Mouse (Mus musculus) layer of hippocampus, adult 9-11 months (tissue): ENCODE data around the gene Klhdc3.
A peak's percentile ranks its signal among the peaks of the same experiment; 100 is the strongest.

ENCODE experiments used
- DNase-seq: peaks from one replicate; pipeline ENCODE4 v3.0.0; 2022

Gene Klhdc3

GRCm38 (mm10) chr17:46651755-46652547 is 28.8 kb downstream of the Klhdc3 start:
- DNase-seq: no peak

GRCm38 (mm10) chr17:46651292-46651691 is 29.4 kb downstream of the Klhdc3 start:
- no peak for DNase-seq

DNA sequence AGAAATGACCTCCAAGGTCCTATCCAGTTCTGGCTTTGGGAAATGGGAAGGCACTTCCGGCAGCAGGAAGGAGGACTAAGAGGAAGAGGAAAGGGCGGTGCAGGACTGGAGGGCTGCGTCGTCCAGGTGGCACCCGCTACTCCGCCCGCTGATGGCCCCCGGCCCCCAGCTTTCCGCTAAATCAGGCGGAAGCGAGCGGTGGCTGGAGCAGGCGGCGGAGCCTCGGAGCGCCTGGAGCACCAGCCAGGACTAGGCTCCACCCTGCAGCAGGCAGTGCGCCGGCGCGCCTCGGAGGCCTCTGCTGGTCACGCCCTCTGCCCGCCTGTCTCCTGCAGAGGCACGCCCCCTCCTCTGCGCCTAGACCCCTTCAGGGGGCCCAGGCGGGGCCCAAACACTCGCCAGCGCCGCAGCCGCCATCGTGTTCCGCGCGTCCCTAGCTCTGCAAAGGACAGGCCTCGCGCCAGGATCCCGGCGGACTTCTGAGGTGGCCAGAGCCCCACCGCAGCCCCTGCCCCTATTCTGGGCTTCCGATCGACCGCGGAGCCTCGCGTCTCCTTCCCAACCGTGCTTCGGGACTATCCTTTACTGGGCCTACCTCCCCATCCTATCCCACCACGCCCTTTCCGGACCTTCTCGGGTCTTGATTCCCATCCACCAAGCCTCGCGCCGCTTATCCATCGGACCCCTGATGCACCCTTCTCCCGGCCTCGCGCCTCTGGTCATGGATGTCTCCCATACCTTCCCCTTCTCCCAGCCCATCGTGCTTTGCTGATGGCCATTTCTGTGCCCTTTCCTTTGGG is 30.3 kb downstream of the Klhdc3 start, which contains the start of gene Cul7:
Gene Cul7, plus strand, starts transcription at position 106 of the 800 bp plus-strand sequence.
- peak; percentile 94 for DNase-seq

GRCm38 (mm10) chr17:46649811-46650210 is 30.9 kb downstream of the Klhdc3 start:
- DNase-seq: no peak

GRCm38 (mm10) chr17:46648436-46648835 is 32.3 kb downstream of the Klhdc3 start:
- no peak for DNase-seq

DNA sequence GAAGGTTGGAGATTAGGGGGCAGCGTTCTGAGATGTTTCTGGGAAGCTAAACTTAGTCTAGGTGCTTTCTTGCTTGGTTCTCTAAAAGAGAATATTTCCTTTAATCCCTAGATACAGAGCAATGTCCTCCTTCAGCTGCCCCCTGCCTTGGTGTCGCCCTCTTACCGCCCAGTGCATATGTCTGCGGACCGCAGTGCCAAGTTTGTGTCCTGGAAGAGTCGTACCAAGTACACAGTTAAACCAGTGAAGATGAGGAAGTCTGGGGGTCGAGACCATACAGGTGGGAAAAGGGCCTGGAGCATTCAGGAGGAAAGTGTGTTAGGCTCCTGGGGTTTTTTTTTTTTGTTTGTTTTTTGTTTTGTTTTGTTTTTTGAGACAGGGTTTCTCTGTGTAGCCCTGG is 33.4 kb downstream of the Klhdc3 start:
- no peak for DNase-seq

GRCm38 (mm10) chr17:46646322-46646662 is 34.4 kb downstream of the Klhdc3 start:
- DNase-seq: no peak

- DNase-seq: peak; percentile 98
Measured at GRCm38 (mm10) chr17:46645561-46646321, 35.0 kb downstream of the Klhdc3 start, which contains the start of the genes Klc4 and Mrpl2. Gene Klc4, minus strand, starts transcription at chr17:46646022. Gene Mrpl2, plus strand, starts transcription at chr17:46646229.

DNA sequence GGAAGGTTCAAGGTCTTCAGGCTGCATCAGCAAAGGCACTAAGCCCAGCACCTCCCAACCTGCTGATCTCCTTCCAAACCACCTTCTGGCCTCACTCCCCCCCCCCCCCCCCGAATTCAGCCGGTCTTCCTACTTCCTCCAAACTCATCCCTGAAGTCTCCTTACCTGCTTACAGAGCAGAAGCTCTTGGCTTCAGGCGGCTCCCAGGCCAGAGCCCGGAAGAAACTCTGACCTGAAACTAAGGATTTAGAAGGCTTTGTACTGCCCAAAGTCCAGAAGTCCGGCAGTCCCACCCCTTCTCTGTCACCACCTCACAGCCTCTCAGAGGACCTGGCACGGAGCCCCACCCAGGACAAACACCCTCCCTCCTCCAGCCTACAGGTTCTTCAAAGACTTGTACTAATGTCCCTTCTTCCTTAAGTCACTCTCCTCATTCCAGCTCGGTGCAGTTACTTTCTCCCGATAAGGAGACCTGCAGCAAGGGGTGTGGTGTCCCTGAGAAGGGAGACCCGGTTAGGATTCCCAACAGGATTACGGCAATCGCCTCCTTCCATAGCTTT is 35.7 kb downstream of the Klhdc3 start:
- DNase-seq: no peak

GRCm38 (mm10) chr17:46644152-46644805 is 36.4 kb downstream of the Klhdc3 start:
- DNase-seq: no peak

- DNase-seq: no peak
Measured at GRCm38 (mm10) chr17:46642060-46642459, 38.7 kb downstream of the Klhdc3 start.

GRCm38 (mm10) chr17:46639929-46640328 is 40.8 kb downstream of the Klhdc3 start:
- DNase-seq: no peak

- DNase-seq: peak; percentile 71
Measured at GRCm38 (mm10) chr17:46636831-46637523, 43.7 kb downstream of the Klhdc3 start.

- DNase-seq: no peak
Measured at GRCm38 (mm10) chr17:46629685-46630441, 50.9 kb downstream of the Klhdc3 start.

GRCm38 (mm10) chr17:46628791-46629684 is 51.7 kb downstream of the Klhdc3 start, which contains the start of gene Ptk7:
Gene Ptk7, minus strand, starts transcription at chr17:46629504.
- no peak for DNase-seq

GRCm38 (mm10) chr17:46628471-46628790 is 52.3 kb downstream of the Klhdc3 start:
- DNase-seq: no peak

DNA sequence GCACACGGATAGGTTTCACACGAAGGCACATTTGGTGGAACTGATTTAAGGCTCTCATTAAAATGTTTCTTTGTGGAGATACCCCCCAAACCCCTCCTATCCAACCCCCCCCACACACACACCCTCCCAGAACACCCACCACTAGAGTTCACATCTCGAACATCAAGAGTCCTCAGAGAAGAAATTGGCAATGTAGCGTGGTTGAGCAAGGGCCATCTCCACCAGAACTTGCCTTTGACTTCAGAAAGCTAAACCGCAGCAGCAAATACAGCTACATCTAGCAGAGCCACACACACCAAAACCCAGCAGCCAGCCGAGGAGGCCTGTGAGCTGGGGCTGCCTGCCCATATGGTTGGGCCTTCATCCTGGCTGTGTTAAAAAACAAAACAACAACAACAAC is 53.3 kb downstream of the Klhdc3 start:
- no peak for DNase-seq

GRCm38 (mm10) chr17:46624598-46624997 is 56.1 kb downstream of the Klhdc3 start:
- no peak for DNase-seq
